Mouse (Mus musculus) cerebellum, adult 11 months (tissue): ENCODE data around the gene Etfa.

Experiments used
- DNase-seq: peaks from one replicate; pipeline ENCODE4 v3.0.0; 2022

Etfa gene

GRCm38 (mm10) chr9:55510651-55511235, 1.3 kb downstream of the Etfa start:
- DNase-seq, result no peak

- DNase-seq, result no peak
Observed at GRCm38 (mm10) chr9:55509731-55510130, 2.3 kb downstream of the Etfa start.

GRCm38 (mm10) chr9:55508701-55509100, 3.3 kb downstream of the Etfa start:
- no peak for DNase-seq

GRCm38 (mm10) chr9:55507922-55508321, 4.1 kb downstream of the Etfa start:
- no peak for DNase-seq

- no peak for DNase-seq
Observed at GRCm38 (mm10) chr9:55482116-55482515, 29.9 kb downstream of the Etfa start.

GRCm38 (mm10) chr9:55478699-55479098, 33.3 kb downstream of the Etfa start:
- DNase-seq, result no peak

- no peak for DNase-seq
Observed at GRCm38 (mm10) chr9:55476084-55476483, 36.0 kb downstream of the Etfa start.

- DNase-seq, result no peak
Observed at GRCm38 (mm10) chr9:55468397-55468796, 43.6 kb downstream of the Etfa start.

GRCm38 (mm10) chr9:55453366-55453765, 58.7 kb downstream of the Etfa start:
- no peak for DNase-seq

GRCm38 (mm10) chr9:55452906-55453305, 59.1 kb downstream of the Etfa start:
- no peak for DNase-seq

- DNase-seq, result no peak
Observed at GRCm38 (mm10) chr9:55451426-55451825, 60.6 kb downstream of the Etfa start.

- DNase-seq, result no peak
Observed at GRCm38 (mm10) chr9:55450035-55450434, 62.0 kb downstream of the Etfa start.

- DNase-seq, result no peak
Observed at GRCm38 (mm10) chr9:55449108-55449507, 62.9 kb downstream of the Etfa start.

- DNase-seq, result no peak
Observed at GRCm38 (mm10) chr9:55447509-55447908, 64.5 kb downstream of the Etfa start.

GRCm38 (mm10) chr9:55439206-55439780, 72.8 kb downstream of the Etfa start:
- DNase-seq, result no peak

GRCm38 (mm10) chr9:55438433-55438832, 73.6 kb downstream of the Etfa start:
- DNase-seq, result no peak

- DNase-seq, result no peak
Observed at GRCm38 (mm10) chr9:55433875-55434274, 78.2 kb downstream of the Etfa start.

- DNase-seq, result no peak
Observed at GRCm38 (mm10) chr9:55432306-55433289, 79.4 kb downstream of the Etfa start.

- no peak for DNase-seq
Observed at GRCm38 (mm10) chr9:55430133-55430532, 81.9 kb downstream of the Etfa start.

- peak; percentile 63 for DNase-seq
Observed at GRCm38 (mm10) chr9:55429242-55429975, 82.6 kb downstream of the Etfa start.

GRCm38 (mm10) chr9:55425271-55425810, 86.7 kb downstream of the Etfa start:
- no peak for DNase-seq
